Mouse (Mus musculus) frontal cortex, postnatal 25 days (tissue): ENCODE results near the gene Stt3b.

Experiments
- DNase-seq, 2 experiments: peaks; one replicate each; pipeline ENCODE4 v3.0.0; 2022; ENCODE audit warnings: low spot score in 2 of 2

Stt3b gene

DNA sequence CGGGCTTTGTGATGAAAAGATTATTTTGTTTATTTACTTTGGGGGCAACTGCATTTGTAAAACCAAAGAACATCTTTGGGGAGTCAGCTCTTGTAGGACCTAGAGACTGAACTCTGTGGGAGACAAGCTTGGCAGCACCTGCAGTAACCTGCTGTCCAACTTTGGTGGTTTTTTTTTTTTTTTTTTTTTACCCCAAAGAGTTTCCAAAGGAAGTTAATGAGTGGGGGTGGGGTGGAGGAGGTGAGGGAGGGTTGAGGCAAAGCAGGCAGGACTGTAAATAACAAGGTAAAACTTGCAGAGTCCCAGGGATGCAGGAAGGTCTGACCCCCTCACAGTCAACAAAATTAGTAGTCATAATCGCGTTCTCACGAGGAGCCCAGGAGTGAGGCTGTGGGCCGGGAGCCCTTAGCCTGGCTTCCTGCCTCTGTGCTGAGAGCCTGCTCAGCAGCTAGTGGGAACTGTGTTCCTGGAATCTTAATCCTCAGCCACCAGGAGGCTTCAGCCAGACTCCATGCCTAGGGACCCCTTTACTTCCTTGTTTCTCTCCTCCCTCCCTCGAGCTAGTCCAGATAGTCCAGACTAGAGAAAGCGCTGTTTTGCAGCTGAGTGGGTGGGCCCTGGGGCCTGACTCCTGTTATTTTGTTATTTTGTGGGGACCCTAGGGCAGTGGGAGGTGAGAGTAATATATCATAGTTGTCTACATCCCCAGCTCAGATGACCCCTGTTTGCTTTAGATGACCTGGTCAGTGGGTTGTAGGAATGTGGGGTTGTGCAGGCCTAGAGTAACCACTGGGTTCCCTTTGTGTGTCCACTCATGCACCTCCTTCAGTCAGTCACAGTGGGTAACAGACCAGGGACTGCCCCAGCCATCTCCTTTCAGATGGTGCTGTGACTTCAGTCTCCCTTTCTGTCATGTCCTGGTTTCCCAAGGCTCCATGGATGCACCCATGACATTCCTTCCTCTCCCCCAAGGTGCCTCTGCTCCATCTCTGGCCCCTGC lies 95.3 kb downstream of the Stt3b start:
- no peak for DNase-seq

DNA sequence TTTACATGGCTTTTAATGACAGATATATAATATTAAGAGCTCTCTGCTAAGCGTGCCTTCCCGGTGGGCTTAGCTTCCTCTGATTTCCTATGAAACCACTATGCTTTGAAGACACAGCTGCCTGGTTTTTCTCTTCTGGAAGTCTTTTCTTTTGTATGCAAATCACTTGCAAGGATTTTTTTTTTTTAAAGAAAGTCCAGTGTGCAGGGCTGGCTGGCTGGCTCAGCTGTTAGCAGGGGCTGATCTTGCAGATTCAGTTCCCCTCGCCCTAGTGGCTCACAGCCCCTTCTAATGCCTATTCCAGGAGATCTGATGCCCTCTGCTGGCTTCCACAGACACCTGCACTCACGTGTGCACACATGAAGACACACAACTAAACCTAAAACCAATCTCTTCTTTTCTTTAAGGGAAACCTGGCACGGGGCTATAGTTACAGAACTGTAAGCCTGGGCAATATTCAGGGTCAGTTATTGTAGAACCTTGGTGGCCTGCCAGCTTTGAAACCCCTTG lies 96.4 kb downstream of the Stt3b start:
- no peak for DNase-seq

DNA sequence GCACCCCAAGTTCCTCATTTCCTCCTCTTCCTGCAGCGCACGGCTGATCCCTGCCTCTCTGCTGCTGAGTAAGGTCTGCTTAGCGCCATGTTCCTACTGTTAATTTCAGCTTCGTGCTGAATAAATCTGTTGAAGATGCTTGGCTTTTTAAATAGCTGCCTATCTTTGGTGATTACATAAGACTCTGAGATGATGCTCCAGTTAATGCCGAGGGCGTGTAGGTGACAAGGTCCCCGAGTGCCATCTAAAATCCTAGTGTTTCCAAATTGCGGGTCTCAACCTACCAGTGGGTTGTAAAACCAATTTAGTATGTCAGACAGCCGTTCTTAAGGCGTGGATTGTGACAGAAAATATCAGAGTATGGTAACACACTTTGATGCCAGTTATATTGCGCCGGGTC lies 99.7 kb downstream of the Stt3b start:
- no peak for DNase-seq

- no peak for DNase-seq
Measured at GRCm38 (mm10) chr9:115209737-115210136, 100.5 kb downstream of the Stt3b start.

GRCm38 (mm10) chr9:115206219-115206618 lies 104.0 kb downstream of the Stt3b start:
- DNase-seq: no peak

DNA sequence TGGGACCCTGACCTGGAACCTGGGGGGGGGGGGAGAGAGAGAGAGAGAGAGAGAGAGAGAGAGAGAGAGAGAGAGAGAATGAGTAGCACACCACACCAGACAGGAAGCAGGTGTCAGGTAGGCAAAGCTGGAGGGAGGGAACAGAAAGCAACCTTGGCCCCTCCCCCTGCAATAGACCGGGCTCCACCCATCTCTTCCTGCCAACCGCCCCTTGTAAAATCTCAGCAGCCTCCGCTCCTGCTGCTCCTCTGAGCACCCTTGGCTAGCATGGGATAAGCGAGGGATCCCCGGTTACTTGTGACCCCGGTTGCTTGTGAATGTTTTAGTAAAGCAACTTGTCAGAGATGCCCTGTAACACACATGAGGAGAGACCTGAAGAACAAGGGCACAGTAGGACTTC lies 104.7 kb downstream of the Stt3b start:
- no peak for DNase-seq

DNA sequence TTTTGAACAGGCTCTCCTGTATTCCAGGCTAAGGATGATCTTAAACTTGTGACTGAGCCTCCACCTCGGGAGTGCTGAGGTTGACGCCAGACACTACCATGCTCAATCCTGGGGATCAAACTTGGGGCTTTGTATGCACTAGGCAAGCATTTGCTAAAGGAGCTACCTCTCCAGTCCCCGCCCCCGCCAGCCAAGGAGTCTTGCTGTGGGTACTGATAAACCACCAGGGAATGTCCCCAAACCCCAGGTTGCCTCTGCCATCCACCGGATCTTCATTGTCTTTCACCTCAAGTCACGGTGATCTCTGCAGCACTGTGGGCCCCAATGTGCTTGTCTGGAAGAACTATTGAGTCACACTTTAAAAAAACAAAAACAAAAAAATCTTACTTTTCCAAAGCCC lies 107.1 kb downstream of the Stt3b start:
- no peak for DNase-seq

DNA sequence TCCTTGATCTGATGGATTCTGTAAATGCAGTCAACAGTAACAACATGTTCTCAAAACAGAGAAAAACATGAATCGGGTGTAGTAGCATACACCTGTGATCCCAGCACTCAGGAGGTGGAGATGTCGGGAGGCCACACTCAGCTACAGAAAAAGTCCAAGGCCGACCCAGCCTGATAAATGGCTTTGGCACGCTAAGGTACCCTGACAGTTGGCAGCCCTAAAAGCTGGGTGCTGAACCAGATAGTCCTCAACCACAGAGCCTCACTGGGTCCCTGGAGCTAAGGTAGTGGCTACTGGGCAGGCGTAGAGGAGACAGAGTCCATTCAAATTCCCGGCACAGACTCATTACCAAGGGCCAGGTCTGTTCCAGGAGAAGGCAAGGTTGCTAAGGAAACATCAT lies 109.0 kb downstream of the Stt3b start:
- no peak for DNase-seq

DNA sequence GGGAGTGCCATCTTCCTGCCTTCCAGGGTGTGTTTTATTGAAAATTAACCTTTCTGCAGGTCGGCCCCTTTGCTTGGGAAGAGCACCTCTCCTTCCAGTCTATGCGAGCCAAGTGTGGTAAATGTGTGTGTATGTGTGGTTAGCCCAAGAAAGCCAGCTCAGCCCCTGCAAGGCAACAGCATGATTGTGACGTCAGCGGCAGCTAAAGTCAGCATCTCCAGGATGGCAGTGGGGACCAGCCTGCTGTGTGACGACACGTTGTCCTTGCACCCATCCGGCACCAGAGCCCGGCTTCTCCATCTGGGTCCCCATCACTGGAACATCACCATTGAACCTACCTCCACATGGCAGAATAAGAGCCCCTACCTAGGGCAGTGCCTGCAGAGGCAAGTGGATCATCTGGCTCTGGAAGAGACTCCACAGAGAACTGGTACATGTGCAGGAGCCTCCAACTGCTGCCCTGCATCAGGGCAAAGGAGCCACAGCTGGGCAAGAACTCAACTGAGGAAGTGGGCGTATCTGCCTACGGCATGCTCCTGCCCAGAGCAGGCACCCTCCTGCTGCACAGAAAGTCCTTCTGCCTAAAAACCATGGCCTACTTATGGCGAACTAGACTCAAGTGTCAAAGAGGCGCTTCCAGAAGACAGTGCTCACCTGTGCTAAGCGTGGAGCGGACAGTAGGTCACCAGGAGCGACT lies 109.9 kb downstream of the Stt3b start:
- no peak for DNase-seq

- no peak for DNase-seq
Measured at GRCm38 (mm10) chr9:115197082-115197481, 113.1 kb downstream of the Stt3b start.

GRCm38 (mm10) chr9:115192890-115193289 lies 117.3 kb downstream of the Stt3b start:
- no peak for DNase-seq
